Mouse (Mus musculus) telencephalon, adult 2 months (tissue): ENCODE results near the gene Neb.

ENCODE experiments used
- DNase-seq: peaks from one replicate; pipeline ENCODE4 v3.0.0-alpha.2; 2011; ENCODE audit warnings: low read depth, low spot score

Neb gene

DNA sequence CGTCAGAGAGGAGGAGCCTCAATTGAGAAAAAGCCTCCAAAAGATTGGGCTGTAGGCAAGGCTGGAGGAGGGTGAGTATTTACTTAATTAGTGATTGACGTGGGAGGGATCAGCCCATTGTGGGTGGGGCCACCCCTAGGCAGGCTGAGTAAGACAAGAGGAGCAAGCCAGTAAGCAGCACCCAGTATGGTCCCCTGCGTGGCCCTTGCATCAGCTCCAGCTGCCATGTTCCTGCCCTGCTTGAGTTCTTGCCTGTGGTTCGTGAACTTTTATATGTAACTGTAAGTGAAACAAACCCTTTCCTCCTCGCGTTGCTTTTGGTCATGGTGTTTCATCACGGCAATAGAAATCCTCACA lies at the start of gene Neb:
TSS of gene Neb (minus strand) at position 27 of the 357 bp plus-strand sequence.
- DNase-seq: no peak

DNA sequence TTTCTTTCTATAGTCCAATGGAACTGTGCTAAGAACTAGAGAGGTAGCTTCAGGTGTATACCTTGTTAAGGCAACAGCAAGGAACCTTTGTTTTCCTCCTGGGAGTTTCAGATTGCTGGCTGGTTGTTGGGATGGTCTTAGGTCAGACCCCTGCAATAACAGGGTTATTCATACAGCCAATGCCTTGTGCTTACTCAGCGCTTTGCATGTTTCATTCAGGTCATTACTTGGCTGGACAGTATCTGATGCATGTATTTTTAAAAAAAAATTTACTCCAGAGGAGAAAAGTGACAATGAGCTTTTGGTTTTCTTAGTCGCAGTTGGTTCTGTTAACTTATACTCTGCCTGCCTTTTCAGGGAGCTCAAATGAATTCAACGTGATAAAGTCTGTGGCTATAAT lies 49.1 kb upstream of the Neb start:
- DNase-seq: no peak

DNA sequence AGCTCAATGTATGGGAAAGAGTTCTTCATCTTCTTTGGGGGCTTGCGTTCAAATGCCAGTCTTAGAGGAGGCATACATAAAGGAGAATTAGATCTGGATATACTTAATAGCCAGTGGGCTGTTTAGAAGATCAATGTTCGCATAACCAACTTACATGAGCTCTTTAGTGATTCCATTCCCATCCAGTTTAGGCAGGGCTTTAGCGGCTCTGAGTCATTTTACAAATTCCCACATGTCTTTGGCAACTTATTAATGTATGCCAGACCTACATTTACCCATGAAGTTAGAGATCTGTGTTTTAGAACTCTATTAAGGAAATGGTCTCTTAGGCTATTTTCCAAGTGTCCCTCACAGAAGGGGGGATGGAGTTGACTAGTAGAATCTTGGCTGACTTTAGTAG lies 47.8 kb upstream of the Neb start:
- no peak for DNase-seq

DNA sequence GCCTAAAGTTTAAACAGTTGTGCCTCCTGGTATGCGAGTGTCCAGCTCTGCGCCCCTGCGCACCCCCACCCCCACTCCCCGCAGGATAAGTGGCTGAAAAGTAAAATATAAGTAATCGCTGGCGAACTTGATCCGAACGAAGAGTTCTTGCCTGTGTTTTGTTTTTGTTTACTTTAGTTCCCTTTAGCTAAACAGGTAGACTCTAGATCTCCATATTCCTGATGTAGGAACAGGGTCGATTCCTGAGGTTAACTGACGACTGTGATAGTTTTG lies 47.2 kb upstream of the Neb start:
- no peak for DNase-seq

DNA sequence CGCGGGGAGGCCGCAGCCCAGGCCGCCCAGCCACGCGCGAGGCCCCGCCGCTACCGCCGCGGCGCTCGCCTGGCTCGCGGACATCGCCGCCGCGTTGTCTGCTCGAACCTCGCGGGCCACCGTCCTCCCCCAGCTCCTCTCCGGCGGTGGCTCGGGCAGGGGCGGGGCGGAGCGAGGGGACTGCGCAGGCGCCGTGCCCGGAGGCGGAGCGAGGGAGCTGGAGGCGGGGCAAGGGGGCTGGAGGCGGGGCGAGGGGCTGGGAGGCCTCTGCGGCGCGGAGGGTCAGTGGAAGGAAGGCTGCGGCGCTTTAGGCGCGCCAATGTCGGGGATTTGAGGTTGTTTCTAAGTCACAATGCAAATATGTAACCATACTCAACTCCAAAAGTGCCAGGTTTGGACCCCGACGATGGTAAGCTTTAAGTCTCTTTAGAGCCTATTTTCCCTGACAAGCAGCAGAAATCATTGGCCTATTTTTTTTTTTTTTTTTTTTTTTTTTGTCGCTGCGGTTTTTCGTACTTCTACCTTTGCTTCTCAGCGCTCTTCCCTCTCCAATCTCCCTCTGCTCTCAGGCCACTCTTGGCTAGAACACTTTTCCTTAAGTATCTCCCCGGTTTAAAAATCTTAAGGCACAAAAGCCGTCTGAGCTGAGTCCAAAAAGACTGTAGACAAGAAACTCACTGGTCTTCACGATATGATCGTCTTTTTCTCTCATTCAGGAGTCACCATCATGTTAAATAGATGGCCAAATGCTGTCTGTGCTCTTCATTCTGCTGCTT lies 46.7 kb upstream of the Neb start, which contains the start of gene Arl5a:
TSS of gene Arl5a (minus strand) at position 155 of the 776 bp plus-strand sequence.
- peak; percentile 83 for DNase-seq

DNA sequence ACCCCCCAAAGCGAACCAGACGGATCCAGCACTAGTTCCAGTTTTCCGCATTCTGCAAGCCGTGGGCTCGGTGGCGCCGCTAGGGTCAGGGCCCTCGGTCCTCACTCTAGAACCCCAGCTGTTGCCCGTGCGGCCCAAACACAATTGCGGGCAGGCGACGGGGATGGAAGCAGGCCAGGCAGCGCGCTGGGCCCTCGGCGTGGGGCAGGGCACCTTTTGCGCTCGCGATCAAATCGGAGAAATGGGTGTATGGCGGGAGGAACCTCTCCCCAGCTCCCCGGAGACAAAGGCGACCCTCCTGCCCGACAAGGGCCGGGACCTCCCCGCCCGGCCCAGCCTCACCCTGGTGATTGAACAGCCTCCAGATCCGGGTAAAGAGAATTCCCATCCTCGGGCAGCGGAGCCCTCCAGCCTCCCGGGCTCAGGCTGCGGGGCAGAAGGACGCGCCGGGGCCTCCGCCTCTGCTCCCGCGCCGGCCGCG lies 46.0 kb upstream of the Neb start:
- DNase-seq: no peak

DNA sequence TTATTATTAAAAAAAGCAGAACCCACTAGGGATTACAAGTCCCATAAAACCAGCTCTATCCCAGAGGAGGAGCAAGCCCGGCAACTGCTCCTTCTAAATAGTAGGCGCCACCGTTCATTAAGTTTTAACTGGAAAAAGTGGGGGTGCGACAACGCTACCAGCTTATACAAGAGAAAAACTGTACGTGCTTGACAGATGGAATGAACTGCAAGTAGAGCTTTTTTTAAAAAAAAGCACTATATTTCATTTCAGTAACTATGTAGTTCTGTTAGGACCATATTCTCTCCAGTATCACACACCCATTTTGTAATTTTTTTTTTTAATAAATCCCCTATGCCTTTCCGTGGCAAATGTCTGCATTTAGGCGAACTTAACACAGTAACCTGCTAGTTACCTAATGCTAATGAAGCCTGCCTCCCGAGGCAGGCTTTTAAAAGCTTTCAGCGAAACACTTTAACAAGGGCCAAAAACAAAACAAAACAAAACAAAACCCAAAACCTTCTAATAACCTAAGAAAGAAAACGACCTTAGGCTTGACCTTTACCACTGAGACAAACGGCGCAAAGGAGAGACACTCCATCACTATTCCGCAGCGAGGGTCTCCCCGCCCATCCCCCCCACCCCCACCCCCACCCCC lies 45.5 kb upstream of the Neb start:
- no peak for DNase-seq

DNA sequence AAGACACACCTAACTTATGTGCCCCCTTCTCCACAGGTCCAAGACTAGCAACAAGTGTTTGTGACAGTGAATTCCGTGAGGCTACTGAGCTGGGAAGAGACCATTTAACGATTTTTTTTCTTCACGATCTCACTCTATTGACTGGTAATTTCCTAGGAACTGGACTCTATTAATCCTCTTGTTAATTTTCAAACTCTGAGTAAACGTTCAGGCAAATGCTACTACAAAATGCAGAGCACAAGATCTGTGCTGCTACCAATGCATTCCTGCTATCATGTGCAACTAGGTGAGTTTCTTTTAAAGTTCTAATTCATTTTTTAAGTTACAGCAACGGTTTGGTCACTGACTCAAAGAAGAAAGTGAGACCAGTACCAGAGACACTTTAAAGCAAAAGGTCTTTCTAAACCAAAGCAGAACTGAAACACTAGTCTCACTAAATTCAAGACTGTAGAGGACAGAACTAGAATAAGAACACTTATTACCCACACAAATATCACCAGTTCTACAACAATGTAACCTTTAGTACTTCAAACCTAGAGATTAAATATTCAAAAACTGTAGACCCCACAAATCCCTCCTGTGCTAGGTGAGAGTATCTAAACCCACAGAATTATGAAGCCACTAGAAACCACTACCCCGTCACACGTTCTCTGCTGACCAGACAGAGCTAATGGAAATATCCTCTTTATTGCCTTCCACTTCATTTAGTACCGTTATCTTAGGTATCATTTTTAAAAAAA lies 44.8 kb upstream of the Neb start:
- DNase-seq: no peak

DNA sequence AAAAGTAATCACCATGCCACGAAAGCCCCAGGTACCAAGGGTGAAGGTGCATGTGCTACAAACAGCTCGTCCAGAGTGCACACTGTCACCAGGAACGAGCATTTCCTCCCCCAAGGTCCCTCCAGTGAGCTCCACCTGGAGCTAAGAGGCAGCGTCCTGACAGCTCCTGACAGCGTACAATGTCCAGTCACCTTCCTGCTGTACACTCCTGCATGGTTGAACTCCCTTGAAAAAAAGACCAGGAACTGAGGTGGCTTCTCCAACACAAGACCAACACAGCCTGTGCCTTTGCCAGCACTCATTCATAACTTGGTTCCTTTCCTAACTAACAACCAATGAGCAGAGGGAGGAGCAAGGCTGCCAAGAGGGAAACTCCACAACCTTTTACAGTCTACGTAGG lies 42.9 kb upstream of the Neb start:
- no peak for DNase-seq

DNA sequence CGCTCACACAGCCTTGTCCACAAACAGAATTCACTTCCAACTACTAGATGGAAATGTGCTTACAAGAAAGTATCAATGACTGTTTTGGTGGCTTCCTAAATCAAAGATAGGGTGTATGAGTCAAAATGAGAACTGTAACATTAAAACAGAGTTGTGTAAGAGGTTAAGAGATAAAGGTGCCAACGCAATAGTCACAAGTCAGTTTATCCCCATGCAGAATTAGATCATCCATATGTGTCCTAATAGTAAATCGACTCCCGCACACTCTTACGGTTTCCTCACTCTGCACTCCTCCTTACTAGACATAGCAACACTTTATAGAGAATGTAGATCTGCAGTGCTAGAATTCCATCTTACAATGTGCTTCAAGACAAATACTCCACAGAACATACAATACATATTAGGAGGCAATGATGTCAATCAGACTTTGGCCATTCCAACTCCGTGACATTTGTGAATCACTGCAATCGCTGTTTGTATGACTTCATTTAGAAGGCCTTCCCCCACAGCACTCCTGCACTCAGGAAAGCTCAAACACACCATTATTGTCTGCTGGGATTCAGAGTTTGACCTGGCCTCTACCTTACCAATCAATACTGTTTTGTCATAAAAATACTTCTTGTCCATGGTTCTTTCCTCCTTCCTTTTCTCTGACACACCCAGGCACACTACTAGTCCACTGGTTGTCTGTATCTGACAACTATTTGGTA lies 41.9 kb upstream of the Neb start:
- no peak for DNase-seq

DNA sequence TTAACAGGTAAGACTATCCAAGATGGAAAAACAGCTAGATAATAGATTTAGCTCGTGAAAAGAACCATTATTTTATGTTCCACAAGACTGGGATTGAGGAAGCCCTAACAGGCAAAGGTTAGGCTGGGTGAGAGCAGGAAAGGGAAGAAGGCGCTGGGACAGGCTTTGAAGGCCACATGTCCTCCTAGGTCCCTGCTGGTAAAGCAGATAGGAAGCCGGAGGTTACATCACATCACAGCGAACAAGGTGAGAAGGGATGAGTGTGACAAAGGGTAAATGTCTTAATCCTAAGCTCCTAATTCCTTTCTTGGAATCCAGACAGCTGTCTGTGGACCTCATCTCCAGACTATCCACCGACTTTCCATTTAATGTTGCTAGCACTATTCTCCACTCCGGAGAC lies 41.0 kb upstream of the Neb start:
- DNase-seq: no peak

DNA sequence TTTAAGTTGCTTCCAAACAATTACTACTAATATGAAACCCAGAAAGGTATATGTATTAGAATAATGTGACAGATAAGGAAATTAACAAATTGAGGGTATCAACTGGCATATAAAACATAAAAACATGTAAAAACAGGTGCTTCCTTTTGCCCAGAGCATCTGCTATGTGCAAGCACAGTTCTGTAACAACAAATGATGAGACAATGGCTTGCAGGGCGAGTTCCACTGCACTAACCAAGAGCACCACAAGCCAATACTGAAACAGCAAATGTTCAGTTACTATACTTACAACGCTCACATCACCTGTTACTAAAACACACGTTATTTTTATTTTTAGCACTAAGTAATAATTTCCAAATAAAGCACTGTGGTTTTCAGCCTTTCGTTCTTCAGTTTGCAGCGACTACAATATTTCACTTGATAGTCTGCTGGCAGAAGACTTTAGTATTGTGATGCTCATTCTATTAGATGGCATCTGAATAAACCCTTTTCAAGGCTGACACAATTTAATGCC lies 34.3 kb upstream of the Neb start:
- no peak for DNase-seq

DNA sequence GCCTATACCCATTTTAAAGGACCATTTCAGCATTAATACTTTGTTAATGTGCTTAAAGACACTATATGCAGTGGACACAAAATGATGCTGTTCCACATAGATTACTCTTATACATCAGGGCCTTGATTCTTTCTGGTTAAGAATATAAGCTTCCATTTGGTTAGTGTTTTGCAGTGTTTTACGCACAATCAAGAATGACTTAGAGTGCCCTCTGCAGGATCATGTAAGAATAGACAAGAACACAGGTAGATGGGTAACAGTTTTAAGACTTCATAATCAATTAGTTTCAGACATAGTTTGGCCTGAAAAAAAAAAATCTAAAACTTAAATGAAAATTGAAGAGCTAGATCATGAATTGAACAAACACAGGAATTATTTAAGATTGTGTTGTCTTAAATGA lies 28.2 kb upstream of the Neb start:
- no peak for DNase-seq

DNA sequence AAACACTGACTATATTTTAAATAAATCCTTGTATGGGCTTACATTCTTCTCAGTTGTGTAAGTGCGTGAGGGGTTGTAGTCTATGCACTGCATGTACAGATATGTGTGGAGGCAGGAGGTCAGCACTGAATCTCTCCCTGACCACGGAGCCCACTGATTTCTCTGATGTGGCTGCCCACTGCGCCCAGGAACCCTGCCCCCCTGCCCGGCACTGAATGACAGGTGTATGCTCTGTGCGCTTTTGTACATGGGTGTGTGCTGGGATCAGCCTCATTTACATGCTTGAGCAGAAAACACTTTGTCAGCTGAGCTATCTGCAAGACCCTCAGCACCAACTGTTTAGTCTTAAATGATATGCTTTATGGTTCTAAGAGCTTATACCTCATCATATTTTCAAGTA lies 27.0 kb upstream of the Neb start:
- DNase-seq: no peak

DNA sequence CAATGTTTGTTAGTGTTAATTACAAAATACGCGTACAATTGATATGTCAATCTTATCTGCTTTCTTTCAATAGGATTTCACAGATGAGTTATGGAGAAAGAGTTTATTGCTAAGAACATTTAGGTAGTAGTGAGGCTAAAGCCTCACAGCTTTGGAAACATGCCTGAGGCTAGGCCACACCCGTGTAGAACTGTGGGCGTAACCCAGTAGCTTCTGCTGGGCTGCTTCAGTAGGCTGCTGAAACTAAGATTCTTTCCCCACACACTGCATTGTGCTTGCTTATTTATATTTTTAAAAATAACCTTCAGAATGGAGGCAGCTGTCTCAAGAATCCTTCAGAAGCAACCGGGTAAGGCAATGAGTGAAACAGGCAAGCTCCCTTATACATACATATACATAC lies 16.3 kb upstream of the Neb start:
- DNase-seq: peak; percentile 54

DNA sequence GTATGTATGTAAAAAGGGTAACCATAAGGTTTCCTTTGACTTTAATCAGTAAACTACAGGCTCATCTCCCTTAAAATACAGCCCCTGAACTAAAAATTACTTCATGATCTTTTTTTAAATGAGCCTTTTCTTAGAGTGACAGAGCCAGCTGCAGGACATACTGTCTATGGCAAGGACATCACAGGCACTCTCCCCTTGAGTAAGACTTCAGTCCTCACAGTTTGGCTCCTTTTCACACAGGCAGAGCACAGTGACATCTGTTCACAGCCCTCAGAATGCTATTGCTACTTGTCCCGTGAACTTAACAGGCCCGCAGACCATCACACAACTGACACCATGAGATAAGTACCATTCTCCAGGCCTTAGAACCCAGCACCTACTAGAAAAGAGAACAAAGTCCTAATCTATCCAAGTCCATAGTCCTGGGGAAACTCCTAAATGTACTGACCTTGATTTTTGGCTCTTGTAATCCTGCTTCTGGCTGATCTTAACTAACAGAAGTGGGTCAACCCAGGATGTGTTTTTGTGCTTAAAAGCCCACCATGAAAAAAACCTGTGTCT lies 12.2 kb upstream of the Neb start:
- no peak for DNase-seq

DNA sequence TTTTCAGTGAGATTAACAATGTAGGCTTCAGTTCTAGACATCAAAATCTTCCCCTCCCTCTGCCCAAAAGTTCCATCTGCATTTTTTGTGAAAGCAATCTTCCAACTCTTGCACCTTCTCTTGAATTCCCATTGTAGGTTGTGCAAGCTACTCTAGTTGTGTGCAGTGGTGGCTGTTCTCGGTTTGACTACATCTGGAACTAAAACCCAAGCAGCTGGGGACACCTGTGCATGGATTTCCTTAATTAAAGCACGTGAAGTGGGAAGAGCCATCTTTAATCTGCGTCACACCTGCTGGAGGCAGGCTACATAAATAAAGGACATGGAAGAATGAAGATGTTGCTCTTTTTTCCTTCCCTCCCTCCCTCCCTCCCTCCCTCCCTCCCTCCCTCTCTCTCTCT lies 11.7 kb upstream of the Neb start:
- DNase-seq: no peak

DNA sequence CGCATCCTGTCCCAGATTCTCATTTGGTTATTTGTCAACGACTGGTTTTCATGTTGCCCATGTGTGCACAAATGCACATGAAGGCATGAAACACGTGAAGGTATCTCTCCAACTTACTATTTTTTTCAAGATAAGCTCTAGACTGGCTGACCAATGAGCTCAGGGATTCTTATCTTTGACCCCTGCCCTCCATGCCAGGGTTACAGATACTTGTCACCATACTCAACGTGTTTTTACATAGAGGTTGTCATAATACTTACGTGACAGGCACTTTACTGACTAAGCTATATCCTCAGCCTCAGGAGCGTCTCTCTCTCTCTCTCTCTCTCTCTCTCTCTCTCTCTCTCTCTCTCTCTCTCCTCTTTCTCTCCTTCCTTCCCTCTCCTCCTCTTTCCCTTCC lies 8.2 kb upstream of the Neb start:
- no peak for DNase-seq

DNA sequence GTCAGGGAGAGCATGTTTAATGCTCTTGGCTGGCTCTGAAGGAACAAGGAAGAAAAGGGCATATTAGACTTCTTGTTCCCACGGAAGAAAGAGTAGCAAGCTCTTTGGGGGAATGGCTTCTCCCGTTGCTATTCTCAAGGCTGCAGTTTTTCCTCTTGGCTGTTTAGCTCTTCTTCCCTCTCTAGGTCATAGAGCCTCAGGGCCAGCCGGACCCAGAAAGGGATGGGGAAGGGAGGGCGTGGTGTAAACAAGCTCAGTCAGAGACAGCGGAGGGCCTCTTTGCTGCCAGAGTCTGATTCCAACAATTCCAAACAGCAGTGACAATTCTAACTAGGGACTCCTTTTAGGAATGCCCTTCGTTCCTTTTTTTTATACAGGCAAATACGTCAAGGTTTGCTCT lies 7.8 kb upstream of the Neb start:
- DNase-seq: no peak

DNA sequence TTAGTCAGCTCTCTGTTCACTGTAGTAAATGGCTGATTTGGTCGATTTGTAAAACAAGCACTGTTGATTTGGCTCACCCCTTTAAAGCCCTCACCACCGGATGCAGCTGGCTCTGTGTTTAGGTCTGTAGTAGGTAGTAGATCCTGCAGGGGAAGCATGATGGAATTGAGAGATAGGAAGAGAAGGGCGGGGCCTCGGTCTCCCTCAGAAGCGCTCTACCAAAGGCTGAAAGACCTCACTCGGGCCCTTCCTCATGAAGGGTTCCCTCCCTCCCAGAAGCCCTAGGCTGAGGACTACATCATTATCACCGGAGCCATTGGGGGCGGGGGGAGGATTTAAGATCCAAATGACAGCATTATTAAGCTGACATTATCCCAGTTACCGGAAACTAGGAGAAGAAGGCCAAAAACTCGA lies 581 bp upstream of the Neb start:
- no peak for DNase-seq

DNA sequence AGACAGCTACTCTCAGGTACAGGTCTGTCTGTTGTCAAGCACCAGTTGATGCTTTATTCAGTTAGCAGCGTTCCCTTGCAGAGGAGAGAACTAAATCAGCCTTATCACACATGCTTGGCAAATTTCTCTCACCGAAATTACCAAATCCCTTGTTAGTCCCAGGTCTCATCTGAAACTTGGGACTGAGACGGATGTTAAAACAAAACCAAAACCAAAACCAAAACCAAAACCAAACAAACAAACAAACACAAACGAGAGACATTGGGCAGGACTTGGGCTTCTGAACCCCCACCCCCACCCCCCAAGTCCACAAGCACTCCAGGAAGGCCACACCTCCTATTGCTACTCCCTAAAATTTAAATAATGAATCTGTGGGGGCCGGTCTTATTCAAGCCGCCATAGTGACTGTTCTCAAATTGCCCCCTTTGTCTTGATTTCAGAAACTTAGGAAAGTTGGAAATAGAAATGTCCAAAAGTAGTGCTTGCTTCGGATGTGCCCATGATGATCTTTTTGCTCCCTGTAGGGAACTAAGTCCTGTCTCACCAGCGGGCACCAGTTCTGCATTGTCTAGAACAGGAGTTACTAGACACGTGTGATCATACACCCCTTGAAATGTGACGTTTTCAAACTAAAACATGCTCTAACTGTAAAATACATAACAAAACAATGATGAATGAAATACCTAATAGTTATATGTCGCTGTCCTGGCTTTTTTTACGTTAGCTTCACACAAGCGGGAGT lies 397 bp downstream of the Neb start:
- no peak for DNase-seq
